Mouse (Mus musculus) lung, postnatal 0 days (tissue): ENCODE data around the gene Rcn1.

ENCODE experiments used
- CTCF ChIP-seq: IDR thresholded peaks from 2 replicates; pipeline ENCODE4 v1.5.1; 2016; ENCODE audit warnings: antibody characterized with exemption, mild to moderate bottlenecking
- EP300 ChIP-seq: IDR thresholded peaks from 2 replicates; pipeline ENCODE4 v1.6.1; 2016; ENCODE audit warnings: antibody characterized with exemption, mild to moderate bottlenecking, control low read depth

GRCm38 (mm10) chr2:105400558-105400957 is 1.4 kb upstream of the Rcn1 start:
- TF ChIP-seq CTCF (no peak), EP300 (no peak)
